Mouse (Mus musculus): Measurements from ENCODE around the gene Stat1. TPM values are rescaled to one million over a fixed set of nuclear protein-coding genes. Genes with fewer than 3 reads are reported as not detected.

Stat1 gene
- polyA plus RNA-seq, 1 experiment from 2014 or later: 13.6 TPM

- H3K36me3 ChIP-seq: no peaks in the 10 kb centered on the region
- H3K27ac ChIP-seq: no peak overlapping the region
- no peaks in the 10 kb centered on the region for H3K4me1 ChIP-seq (replicated peaks)
- no peak overlapping the region for H3K4me3 ChIP-seq
- no peaks in the 10 kb centered on the region for H3K9me3 ChIP-seq
- no peaks in the 10 kb centered on the region for H3K27me3 ChIP-seq (ENCODE audit: insufficient read depth, poor library complexity, severe bottlenecking)
- DNase-seq (ENCODE audit: low spot score): no peak
- WGBS: 82% methylated on average over 3 of the region's 3 CpGs
These were observed 56.7 kb downstream of the Stat1 start for GRCm38 (mm10) chr1:52175983-52176382.

- 87% methylated on average over 2 of the region's 2 CpGs for WGBS
- no peaks in the 10 kb centered on the region for H3K36me3 ChIP-seq
- no peaks in the 10 kb centered on the region for H3K4me1 ChIP-seq (replicated peaks)
- DNase-seq (ENCODE audit: low spot score): no peak
- no peaks in the 10 kb centered on the region for H3K9me3 ChIP-seq
- H3K4me3 ChIP-seq: no peak overlapping the region
- H3K27ac ChIP-seq: no peak overlapping the region
- H3K27me3 ChIP-seq (ENCODE audit: insufficient read depth, poor library complexity, severe bottlenecking): no peaks in the 10 kb centered on the region
These were observed 57.8 kb downstream of the Stat1 start for GRCm38 (mm10) chr1:52176999-52177398.

- no peak for DNase-seq (ENCODE audit: low spot score)
- 93% methylated on average over 9 of the region's 9 CpGs for WGBS
- Histone ChIP-seq H3K27ac (no peak overlapping the region), H3K9me3 (no peaks in the 10 kb centered on the region), H3K4me3 (no peak overlapping the region), H3K36me3 (no peaks in the 10 kb centered on the region), H3K27me3 (ENCODE audit: insufficient read depth, poor library complexity, severe bottlenecking) (no peaks in the 10 kb centered on the region), H3K4me1 (replicated peaks) (no peaks in the 10 kb centered on the region)
These were observed 60.8 kb downstream of the Stat1 start for GRCm38 (mm10) chr1:52179939-52180568.

- Histone ChIP-seq H3K36me3 (no peaks in the 10 kb centered on the region), H3K27me3 (ENCODE audit: insufficient read depth, poor library complexity, severe bottlenecking) (no peaks in the 10 kb centered on the region), H3K27ac (no peak overlapping the region), H3K9me3 (no peaks in the 10 kb centered on the region), H3K4me1 (replicated peaks) (no peaks in the 10 kb centered on the region), H3K4me3 (no peak overlapping the region)
- DNase-seq (ENCODE audit: low spot score): no peak
These were observed 62.8 kb downstream of the Stat1 start for GRCm38 (mm10) chr1:52181994-52182393.

GRCm38 (mm10) chr1:52182992-52183391, 63.8 kb downstream of the Stat1 start:
- Histone ChIP-seq H3K4me1 (replicated peaks) (no peaks in the 10 kb centered on the region), H3K36me3 (peaks cover 6% of the 10 kb centered on the region), H3K9me3 (no peaks in the 10 kb centered on the region), H3K4me3 (no peak overlapping the region), H3K27me3 (ENCODE audit: insufficient read depth, poor library complexity, severe bottlenecking) (no peaks in the 10 kb centered on the region), H3K27ac (no peak overlapping the region)
- 91% methylated on average over 2 of the region's 2 CpGs for WGBS
- no peak for DNase-seq (ENCODE audit: low spot score)

Other genes starting within 250 kb of the Stat1 start
- gene Myo1b, start 203.4 kb upstream of the Stat1 start, polyA plus RNA-seq (2016; fragmentation: Nextera tagmentation; extraction: Ambion mirVana): 72.6 and 77.6 TPM in 2 replicates
- gene Stat4, start 132.3 kb upstream of the Stat1 start, polyA plus RNA-seq (2016; fragmentation: Nextera tagmentation; extraction: Ambion mirVana): 1.3 and 1.4 TPM in 2 replicates
- 14.2 and 17.4 TPM in 2 replicates for gene Gls, start 113.8 kb downstream of the Stat1 start, polyA plus RNA-seq (2016; fragmentation: Nextera tagmentation; extraction: Ambion mirVana)